Mouse (Mus musculus) liver, embryonic 14.5 days (tissue): ENCODE measurements around the gene Relb.

Experiments used
- CTCF ChIP-seq: IDR thresholded peaks from 2 replicates; pipeline ENCODE4 v1.5.1; 2016; ENCODE audit warnings: antibody characterized with exemption, low read depth, control low read depth
- EP300 ChIP-seq: IDR thresholded peaks from 2 replicates; pipeline ENCODE4 v1.6.1; 2016; ENCODE audit warnings: antibody characterized with exemption, low read depth

GRCm38 (mm10) chr7:19565803-19566202, 63.4 kb downstream of the Relb start:
- TF ChIP-seq CTCF = no peak
- TF ChIP-seq EP300 = no peak
